Mouse (Mus musculus) T-helper 1 cell (primary cell): ENCODE results near the gene Gstp2.
"Not testable (repeated sequence)": the region's sequence is repeated elsewhere in the genome, so short reads cannot be mapped to it uniquely, and the experiment has no call there.

Experiments used
- in situ Hi-C: fragments of 300-600 bp; cut with MboI, MseI; formaldehyde crosslinking; loops from one replicate; pipeline ENCODE4 v1.15.1; 2025; ENCODE audit warnings: high pct_unique_total_duplicates

Gene Gstp2

DNA sequence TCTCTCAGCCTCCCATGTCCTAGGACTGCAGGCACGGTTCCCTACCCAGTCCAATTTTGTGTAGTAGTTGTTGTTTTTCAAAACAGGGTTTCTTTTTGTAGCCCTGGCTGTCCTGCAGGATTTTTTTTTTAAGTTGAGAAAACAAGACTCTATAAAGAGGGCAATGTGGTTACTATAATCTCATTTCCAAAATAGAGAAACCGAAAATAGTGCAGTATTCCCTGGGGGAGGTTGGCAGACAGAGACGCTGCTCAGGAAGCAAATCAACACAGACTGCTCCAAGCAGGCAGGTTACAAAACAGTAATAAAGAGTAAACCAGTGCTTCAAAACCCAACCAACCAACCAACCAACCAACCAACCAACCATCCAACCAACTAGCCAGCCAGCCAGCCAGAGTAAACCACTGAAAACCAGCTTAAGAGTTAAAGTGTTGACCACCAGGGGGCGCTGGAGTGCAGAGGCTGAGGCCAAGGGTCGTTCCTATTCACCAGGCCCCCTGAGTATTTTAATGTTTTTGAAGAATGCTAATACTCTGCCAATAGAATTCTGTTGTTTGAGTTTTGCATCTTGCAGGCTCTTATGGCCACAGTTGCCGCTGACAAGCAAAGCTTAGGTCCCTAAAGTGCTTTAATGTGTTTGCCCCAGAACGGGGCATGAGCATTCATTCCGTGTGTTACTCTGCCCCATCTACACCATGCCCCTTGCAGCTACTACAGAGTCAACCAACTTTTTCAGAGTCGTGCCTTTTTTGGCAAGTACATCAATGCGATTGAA is 6.1 kb upstream of the Gstp2 start:
- in situ Hi-C loops, result loop anchor here (5.0 kb wide), 2 partner anchors 35 to 740 kb away; partner anchors contain the start of gene Rbm4

DNA sequence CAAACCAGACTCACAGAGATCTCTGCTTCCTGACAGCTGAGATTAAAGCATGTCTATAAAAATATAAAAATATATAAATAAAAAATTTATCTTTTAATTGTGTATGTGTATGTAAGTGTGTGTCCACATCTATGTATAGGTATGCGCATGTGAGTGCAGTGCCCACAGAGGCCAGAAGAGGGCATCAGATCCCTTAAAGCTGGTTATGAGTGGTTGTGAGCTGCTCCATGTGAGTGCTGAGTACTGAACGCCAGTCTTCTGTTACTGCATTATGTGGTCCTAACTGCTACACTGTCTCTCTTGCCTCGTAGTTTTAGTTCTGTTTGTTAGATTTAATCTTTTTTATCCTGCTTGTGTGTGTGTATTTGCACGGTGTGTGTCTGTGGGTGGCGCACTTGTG is 5.2 kb upstream of the Gstp2 start:
- in situ Hi-C loops, result loop anchor here (5.0 kb wide), 2 partner anchors 34 to 741 kb away; partner anchors contain the start of gene Rbm4

DNA sequence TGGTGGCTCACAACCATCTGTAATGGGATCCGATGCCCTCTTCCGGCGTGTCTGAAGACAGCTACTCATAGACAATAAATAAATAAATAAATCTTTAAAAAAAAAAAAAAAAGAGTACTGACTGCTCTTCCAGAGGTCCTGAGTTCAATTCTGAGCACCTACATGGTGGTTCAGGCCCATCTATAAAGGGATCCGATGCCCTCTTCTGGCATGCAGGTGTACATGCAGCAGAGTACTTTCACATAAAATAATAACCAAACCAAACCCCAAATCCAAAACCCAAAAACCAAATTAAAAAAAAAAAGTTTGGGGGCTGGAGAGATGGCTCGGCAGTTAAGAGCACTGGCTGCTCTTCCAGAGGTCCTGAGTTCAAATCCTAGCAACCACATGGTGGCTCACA is 3.2 kb upstream of the Gstp2 start:
- in situ Hi-C loops, result not testable (repeated sequence)

DNA sequence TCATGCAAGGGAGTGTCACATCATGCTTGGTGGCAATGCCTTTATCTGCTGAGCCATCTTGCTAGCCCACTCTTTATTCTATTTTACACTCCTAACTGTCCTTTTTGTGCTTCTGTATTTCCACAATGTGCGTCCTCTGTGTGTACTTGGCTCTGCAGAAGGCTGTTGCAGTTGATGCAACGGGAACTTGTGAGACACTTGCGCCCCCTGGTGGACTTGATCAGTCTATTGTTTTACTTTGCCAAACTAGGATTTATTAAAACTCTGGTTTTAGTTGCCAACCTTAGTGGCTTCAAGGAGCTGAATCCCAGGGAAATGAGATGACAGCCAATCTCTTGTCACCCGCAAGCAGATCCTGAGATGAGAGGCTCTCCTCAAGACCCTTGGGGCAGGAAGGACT is 2.0 kb upstream of the Gstp2 start:
- in situ Hi-C loops, result no loop called here

DNA sequence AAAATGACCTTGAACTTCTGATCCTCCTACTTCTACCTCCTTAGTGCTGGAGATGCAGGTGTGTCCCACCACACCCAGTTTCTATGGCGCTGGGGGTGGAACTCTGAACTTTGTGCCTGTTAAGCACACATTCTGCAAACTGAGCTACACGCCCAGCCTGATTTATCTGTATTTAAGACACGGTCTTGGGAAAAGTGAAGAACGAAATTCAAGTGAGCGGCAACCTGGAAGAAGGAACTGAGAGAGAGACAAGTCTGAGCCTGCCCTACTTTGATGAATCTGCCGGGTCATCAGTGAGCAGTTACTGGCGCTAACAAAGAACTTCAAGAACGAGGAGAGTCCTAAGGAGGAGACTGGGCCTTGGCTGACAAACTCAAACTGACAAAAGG is 1.0 kb upstream of the Gstp2 start:
- in situ Hi-C loops, result no loop called here

DNA sequence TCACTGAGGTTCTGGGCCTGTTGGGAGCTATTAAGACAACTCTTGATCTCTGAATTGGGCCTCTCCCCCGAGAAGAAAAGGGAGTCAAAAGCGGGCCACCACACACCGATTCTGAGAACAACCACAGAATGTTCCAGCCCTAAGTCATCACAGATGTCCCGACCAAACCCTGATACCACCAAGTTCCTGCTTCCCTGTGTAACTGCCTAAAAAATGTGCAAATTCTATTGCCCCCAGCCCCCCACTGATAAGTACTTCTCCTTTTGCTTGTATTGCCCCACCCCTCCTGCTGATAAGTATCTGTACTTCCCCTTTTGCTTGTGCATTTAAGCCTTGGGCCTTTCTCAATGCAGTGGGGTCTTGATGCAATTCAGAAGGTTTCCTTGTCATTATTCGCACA is 1.7 kb downstream of the Gstp2 start:
- in situ Hi-C loops, result not testable (repeated sequence)

DNA sequence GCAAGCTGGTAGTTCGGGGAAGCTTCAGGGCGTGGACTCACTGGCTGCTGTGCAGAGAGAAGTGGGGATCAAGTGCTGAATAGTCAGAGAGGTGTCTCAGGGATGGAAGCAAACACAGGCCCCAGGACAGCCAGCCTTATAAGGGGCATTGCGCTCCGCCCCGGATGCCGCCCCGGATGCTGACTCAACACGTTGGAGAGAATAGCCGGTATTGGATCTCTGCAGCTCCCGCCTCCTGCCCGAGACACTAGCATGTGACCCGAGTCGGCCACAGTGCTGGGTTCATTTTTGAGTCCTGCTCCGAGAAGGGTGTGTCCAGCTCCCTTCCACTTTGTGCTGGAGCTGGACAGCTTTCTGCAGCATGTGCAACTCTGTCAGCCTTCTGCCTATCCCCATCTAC is 3.7 kb downstream of the Gstp2 start:
- in situ Hi-C loops, result no loop called here

DNA sequence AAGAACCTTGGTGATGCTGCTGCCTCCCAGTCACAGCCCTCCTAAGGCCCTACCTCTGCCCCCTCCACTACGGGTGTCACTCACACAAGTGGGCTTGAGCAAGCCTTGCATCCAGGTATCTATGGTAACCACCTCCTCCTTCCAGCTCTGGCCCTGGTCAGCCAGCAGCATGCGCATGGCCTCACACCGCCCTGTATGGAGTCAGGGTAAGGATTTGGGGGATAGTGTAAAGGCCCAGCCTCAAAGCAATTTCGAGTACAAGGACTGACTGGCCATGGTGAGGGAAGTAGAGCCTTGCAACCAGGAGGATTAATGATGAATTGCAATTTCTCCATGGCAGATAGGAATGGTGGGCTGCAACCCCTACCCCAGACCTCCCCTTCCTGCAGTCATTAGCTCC is 4.3 kb downstream of the Gstp2 start:
- in situ Hi-C loops, result not testable (repeated sequence)

DNA sequence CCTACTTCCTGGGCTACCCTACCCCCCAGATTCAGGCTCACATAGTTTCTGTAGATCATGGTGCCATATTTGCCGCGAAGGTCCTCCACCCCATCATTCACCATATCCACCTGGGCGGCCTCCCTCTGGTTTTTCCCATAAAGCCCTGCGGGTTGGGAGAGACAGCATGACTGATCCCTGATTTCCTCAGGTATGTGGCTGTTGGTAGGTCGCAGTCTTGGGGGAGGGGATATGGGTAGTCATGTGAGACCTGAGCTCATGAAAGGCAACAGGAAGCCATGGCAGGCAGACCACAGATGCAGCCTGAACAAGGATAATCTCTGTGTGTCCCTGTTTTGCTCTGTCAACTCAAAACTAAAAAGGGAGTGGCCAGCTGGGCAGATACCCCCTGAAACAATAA is 4.9 kb downstream of the Gstp2 start:
- in situ Hi-C loops, result not testable (repeated sequence)

DNA sequence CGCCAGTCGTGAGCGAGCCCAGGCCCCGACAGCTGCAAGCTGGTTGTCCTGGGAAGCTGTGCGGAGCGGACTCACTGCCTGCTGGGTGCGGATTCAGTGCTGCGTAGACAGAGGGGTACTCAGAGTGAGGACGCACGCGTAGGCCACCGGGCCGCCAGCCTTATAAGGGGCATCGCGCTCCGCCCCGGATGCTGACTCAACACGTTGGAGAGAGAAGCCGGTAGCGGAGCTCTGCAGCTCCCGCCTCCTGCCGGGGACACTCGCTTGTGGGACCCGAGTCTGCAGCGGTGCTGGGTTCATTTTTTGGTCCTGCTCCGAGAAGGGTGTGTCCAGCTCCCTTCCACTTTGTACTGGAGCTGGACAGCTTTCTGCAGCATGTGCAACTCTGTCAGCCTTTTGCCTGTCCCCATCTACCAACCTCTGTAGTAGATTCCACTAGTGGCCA is 8.0 kb downstream of the Gstp2 start, which contains the start of gene Gstp1:
Gene Gstp1, minus strand, starts transcription at position 198 of the 445 bp plus-strand sequence.
- in situ Hi-C loops, result no loop called here

DNA sequence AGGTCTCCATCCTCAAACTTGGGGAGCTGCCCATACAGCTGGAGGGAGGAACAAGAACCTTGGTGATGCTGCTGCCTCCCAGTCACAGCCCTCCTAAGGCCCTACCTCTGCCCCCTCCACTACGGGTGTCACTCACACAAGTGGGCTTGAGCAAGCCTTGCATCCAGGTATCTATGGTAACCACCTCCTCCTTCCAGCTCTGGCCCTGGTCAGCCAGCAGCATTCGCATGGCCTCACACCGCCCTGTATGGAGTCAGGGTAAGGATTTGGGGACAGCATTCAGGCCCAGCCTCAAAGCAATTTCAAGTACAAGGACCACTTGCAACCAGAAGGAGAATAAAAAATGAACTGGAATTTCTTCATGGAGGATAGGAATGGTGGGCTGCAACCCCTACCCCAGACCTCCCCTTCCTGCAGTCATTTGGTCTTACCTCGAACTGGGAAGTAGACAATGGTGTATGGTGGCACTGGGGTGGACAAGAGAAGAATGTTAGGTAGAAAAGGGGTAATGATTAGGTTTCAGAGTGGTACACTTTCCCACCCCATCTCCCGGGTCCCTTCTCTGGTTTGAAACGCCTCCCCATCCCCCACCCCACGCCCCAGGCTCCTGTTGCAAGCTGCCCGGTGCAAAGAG is 8.6 kb downstream of the Gstp2 start:
- in situ Hi-C loops, result not testable (repeated sequence)

DNA sequence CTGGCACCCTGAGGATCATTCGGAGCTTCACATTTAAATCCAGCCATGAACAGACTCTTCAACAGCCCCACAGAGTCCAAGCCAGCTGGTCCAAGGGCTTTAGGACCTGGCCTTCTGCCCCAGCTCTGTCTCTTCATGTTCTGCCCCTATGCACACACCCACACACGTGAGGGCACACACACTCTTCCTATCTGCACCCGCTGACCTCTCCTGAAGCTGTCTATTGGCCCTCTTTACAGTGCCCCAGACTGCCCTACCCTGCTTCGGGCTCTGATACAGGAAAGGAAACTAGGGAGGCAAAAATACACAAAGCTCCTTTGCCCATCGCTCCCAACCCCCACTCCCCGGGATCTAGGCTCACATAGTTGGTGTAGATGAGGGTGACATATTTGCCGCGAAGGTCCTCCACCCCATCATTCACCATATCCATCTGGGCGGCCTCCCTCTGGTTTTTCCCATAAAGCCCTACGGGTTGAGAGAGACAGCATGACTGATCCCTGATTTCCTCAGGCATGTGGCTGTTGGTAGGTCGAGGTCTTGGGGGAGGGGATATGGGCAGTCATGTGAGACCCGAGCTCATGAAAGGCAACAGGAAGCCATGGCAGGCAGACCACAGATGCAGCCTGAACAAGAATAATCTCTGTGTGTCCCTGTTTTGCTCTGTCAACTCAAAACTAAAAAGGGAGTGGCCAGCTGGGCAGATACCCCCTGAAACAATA is 9.3 kb downstream of the Gstp2 start:
- in situ Hi-C loops, result no loop called here

DNA sequence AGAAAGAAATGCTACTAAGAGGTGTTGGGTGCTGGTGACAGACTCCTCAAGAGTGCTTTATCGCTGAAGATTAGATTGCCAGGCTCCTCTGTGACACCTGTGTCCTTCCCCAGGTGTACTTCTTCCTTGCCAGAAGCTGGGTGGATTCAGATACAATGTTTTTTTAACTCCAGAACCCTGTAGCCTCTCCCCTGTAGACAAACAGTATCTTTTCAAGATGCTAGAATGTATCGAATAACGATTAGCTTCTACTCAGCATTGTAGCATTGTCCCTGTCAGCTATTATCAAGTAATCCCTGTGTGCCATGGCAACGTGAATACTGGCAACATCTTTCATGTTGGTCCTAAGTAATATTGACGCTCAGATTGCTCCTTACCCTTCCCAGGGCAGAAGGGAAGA is 12.1 kb downstream of the Gstp2 start:
- in situ Hi-C loops, result no loop called here

DNA sequence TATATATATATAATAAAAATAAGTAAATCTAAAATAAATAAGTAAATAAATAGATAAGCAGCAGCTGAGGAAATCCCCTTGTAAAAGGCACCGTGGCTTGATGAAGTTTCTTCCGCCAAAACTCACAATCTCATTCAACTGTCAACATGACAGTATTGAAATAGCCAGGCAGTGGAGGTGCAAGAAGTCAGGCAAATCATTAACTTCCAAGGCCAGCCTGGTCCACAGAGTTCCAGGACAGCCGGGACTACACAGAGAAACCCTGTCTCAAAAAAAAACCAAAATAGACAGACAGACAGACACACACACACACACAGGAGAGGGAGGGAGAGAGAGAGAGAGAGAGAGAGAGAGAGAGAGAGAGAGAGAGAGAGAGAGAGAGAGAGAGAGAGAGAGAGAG is 12.5 kb downstream of the Gstp2 start:
- in situ Hi-C loops, result no loop called here

DNA sequence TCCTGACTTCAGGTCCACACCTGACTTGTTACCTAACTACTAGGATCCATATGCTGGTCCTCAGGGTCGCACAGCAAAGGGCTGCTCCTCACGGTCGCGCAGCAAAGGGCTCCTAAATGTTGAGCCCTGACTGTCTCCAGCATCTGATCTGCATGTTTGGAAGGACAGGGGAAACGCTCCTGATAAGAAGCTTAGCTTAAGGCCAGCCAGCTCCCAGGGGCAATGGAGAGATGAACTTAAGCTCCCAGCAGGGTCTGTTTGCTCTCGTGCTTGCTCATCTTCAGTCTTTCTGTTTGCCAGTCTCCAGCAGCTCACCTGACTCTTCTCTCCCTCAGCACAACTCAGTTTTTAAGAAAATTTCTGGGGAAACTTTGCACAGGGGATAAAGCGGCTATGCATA is 13.2 kb downstream of the Gstp2 start:
- in situ Hi-C loops, result no loop called here

DNA sequence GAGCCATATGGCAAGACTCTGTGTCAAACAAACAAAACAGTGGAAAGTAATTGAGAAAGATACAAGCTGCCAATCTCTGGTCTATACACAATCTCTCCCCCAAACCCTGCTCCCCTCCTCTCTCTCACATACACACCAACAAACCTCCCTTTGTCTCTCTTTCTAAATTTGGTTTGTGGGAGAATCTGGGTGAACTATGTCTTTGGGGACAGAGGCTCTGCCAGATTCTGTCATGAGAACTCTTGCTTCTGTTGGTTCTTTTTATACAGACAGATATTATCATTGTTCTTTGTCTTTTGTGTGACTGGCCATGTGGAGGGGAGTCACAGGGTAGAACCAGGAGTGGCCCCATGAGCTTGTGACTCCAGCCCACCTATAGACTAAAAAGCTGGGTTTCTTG is 18.2 kb downstream of the Gstp2 start:
- in situ Hi-C loops, result no loop called here

DNA sequence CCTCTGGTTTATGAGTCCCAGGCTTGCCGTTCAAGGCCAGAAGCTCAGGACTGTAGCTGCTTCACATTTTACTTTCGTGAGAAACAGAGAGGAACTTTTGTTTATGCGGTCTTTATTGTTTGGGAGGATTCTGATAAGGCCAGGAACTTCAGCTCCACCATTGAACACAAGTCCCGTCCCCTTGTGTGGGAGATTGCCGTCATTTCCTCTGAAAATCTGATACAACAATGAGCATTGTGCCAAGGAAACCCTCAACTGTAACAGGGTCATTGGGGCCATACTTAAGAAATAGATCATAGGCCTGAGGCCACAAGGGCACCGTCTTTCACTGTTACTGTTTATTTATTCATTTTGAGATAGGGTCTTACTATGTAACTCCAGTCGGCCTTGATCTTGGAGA is 22.6 kb downstream of the Gstp2 start:
- in situ Hi-C loops, result no loop called here

DNA sequence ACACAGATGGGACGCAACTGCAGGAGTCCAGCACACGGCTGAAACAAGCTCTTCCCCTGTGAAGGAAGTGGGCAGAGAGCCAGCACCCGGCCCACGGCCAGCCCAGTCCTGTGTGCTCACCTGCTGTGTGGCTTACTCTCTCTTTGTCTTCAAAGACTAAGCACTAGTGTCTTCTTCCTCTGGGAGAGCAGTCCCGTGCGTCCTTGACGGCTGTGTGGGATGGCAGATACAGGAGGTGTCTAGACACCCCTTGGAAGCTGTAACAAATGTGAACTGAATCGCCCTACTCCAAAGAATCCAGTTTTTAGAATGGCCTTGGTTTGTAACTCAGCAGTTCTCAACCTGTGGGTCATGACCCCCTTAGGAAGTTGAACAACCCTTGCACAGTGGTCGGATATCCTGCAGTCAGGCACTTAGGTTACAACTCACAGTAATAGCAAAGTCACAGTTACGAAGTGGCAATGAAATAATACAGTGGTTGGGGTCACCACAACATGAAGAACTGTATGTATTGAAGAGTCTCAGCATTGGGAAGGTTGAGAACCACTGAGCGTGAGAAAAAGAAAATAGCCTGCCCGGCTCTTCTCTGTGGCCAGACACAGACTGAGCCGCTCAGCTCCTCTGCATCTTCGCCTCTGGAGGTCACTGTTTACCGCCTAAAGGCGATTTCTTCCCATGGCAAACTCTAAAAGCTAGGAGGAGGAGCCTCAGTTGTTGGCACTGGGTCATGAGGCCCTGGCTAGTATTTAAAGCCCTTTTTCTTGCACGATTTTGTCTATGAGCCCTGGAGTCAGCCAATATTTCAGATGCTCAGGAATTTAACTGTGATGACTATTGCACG is 26.9 kb downstream of the Gstp2 start:
- in situ Hi-C loops, result loop anchor here (5.0 kb wide), 2 partner anchors 33 to 68 kb away; no protein-coding TSS in a partner anchor

DNA sequence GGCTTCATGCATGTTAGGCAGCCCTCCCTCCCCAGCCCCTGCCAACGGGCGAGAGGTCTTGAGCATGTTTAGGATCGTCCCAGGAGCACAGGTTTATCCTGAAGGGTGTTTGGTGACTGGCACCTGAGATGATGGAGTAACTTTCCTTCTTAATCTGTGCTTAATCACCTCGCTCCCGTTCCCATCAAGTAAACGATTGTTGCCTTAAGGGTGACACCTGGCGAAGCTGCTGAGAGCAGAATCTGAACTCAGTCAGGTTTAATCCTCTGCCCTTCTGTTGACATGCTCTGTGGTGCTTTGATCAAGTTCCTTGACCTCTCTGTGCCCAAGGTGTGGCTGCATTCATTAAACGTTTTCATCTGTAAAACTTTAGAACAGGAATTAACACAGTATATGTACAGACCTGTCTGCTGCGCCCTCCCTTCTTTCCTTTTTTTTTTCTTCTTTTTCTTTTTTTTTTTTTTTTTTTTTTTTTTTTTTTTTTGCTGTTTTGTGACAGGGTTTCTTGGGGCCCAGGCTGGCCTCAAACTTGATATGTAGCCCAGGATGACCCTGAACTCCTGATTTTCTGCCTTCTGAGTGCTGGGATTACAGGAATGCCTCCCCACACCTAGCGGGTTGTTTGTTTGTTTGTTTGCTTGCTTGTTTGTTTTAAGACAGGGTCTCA is 27.8 kb downstream of the Gstp2 start:
- in situ Hi-C loops, result loop anchor here (5.0 kb wide), 2 partner anchors 34 to 69 kb away; no protein-coding TSS in a partner anchor

DNA sequence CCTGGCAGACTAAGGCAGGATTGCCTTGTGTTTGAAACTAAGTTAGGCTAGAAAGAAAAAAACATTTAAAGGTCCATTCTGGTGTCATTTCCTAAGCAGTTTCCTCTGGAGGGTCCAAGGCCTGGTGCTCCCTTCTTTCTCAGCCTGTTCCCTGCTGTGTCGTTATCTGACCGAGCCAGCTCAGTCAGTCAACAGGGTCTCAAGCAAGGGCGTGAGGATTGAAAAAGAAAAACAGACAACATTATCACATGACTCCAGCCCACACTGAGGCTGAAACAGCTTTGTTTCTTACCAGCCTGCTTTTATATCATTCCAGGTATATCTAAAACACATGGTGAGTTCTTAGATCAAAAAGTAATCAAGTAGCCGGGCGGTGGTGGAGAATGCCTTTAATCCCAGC is 30.2 kb downstream of the Gstp2 start:
- in situ Hi-C loops, result loop anchor here (5.0 kb wide), 2 partner anchors 37 to 72 kb away; no protein-coding TSS in a partner anchor

DNA sequence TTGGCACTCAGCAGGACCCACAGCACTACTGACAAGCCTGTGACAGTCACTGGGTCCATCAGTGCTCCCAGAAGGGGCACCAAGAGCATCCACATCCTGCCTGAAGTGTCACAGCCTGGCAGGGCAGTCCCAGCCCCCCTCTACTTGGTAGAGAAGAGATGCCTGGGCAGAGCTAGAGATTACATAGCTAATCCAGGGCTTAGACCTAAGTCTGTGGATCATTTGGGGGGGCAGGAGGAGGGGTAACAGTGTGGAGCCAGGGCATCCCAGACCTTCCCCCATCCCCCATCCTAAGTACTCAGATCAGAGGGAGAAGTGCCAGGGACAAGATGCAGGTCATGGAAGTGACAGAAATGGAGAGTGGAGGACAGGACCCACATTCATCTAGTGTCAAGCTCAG is 31.0 kb downstream of the Gstp2 start:
- in situ Hi-C loops, result loop anchor here (5.0 kb wide), 2 partner anchors 37 to 72 kb away; no protein-coding TSS in a partner anchor
